Mouse (Mus musculus) brain, embryonic 18.5 days (tissue): ENCODE results near the gene Gba.

ENCODE experiments used
- DNase-seq: peaks from one replicate; pipeline ENCODE4 v3.0.0-alpha.2; 2012; ENCODE audit warnings: low read depth, low spot score

Gba gene

GRCm38 (mm10) chr3:89238494-89238893, 35.8 kb downstream of the Gba start:
- no peak for DNase-seq

GRCm38 (mm10) chr3:89242331-89242895, 39.7 kb downstream of the Gba start:
- no peak for DNase-seq

- no peak for DNase-seq
Measured at GRCm38 (mm10) chr3:89243609-89244008, 40.9 kb downstream of the Gba start.

GRCm38 (mm10) chr3:89244158-89244981, 41.6 kb downstream of the Gba start:
- no peak for DNase-seq

- peak; percentile 67 for DNase-seq
Measured at GRCm38 (mm10) chr3:89244982-89245687, 42.4 kb downstream of the Gba start.

GRCm38 (mm10) chr3:89245688-89246171, 43.0 kb downstream of the Gba start, which contains the start of gene Krtcap2:
Krtcap2 (plus strand) TSS chr3:89245966.
- DNase-seq: peak; percentile 90

- peak; percentile 79 for DNase-seq
Measured at GRCm38 (mm10) chr3:89246261-89247100, 43.8 kb downstream of the Gba start, which contains the start of gene Trim46. Trim46 (minus strand) TSS chr3:89246309.

- DNase-seq: no peak
Measured at GRCm38 (mm10) chr3:89247466-89247865, 44.7 kb downstream of the Gba start.

GRCm38 (mm10) chr3:89250435-89251040, 47.8 kb downstream of the Gba start:
- DNase-seq: no peak

- no peak for DNase-seq
Measured at GRCm38 (mm10) chr3:89251365-89251895, 48.7 kb downstream of the Gba start.

GRCm38 (mm10) chr3:89254994-89255393, 52.3 kb downstream of the Gba start:
- DNase-seq: no peak

- no peak for DNase-seq
Measured at GRCm38 (mm10) chr3:89256177-89256576, 53.4 kb downstream of the Gba start.
